Mouse (Mus musculus): ENCODE data around the gene Ankrd27. TPM values are rescaled to one million over a fixed set of nuclear protein-coding genes. Genes with fewer than 3 reads are reported as not detected.
"Not testable (repeated sequence)": the region's sequence is repeated elsewhere in the genome, so short reads cannot be mapped to it uniquely, and the experiment has no call there.

The Ankrd27 gene
- polyA plus RNA-seq, 1 experiment from 2014 or later = 41.7 TPM

- H3K4me1 ChIP-seq = peaks cover 4% of the 10 kb centered on the region; the same call in 1 of the 2 replicates
- no peak overlapping the region for H3K4me3 ChIP-seq (replicated peaks)
- WGBS = 86% methylated on average over 3 of the region's 3 CpGs
- no peak overlapping the region for H3K27ac ChIP-seq (replicated peaks)
- H3K27me3 ChIP-seq = no peaks in the 10 kb centered on the region
- ATAC-seq (ENCODE audit: insufficient number of reproducible peaks, low FRiP score, low TSS enrichment, low read depth) = no peak
- no peak overlapping the region for H3K4me2 ChIP-seq (replicated peaks)
- no peak overlapping the region for H3K9ac ChIP-seq
- H3K9me3 ChIP-seq (replicated peaks) = no peaks in the 10 kb centered on the region
- H3K36me3 ChIP-seq = no peaks in the 10 kb centered on the region
These were observed 26.2 kb upstream of the Ankrd27 start for GRCm38 (mm10) chr7:35559838-35560237.

- Histone ChIP-seq H3K27ac (replicated peaks) (no peak overlapping the region), H3K4me2 (replicated peaks) (no peak overlapping the region), H3K4me3 (replicated peaks) (no peak overlapping the region), H3K4me1 (no peaks in the 10 kb centered on the region), H3K36me3 (no peaks in the 10 kb centered on the region), H3K27me3 (no peaks in the 10 kb centered on the region), H3K9me3 (replicated peaks) (no peaks in the 10 kb centered on the region), H3K9ac (no peak overlapping the region)
- 60% methylated on average over 11 of the region's 11 CpGs for WGBS
- ATAC-seq (ENCODE audit: insufficient number of reproducible peaks, low FRiP score, low TSS enrichment, low read depth) = no peak
These were observed 23.0 kb upstream of the Ankrd27 start for GRCm38 (mm10) chr7:35563071-35563470.

- ATAC-seq (ENCODE audit: insufficient number of reproducible peaks, low FRiP score, low TSS enrichment, low read depth) = no peak
- Histone ChIP-seq H3K27ac (replicated peaks) (no peak overlapping the region), H3K4me1 (no peaks in the 10 kb centered on the region), H3K4me2 (replicated peaks) (no peak overlapping the region), H3K27me3 (no peaks in the 10 kb centered on the region), H3K4me3 (replicated peaks) (no peak overlapping the region), H3K9me3 (replicated peaks) (no peaks in the 10 kb centered on the region), H3K36me3 (no peaks in the 10 kb centered on the region), H3K9ac (no peak overlapping the region)
- WGBS = 87% methylated on average over 2 of the region's 2 CpGs
These were observed 21.8 kb upstream of the Ankrd27 start for GRCm38 (mm10) chr7:35564067-35564865.

GRCm38 (mm10) chr7:35564872-35565271, 21.2 kb upstream of the Ankrd27 start:
- H3K9ac ChIP-seq; H3K4me2 ChIP-seq (replicated peaks); H3K27me3 ChIP-seq; ATAC-seq (ENCODE audit: insufficient number of reproducible peaks, low FRiP score, low TSS enrichment, low read depth); H3K27ac ChIP-seq (replicated peaks); H3K9me3 ChIP-seq (replicated peaks); H3K4me1 ChIP-seq; H3K36me3 ChIP-seq; H3K4me3 ChIP-seq (replicated peaks): not testable (repeated sequence)
- WGBS = 81% methylated on average over 10 of the region's 10 CpGs

- H3K27ac ChIP-seq (replicated peaks); ATAC-seq (ENCODE audit: insufficient number of reproducible peaks, low FRiP score, low TSS enrichment, low read depth); H3K27me3 ChIP-seq; H3K4me1 ChIP-seq; H3K9ac ChIP-seq; H3K4me3 ChIP-seq (replicated peaks); H3K4me2 ChIP-seq (replicated peaks); H3K36me3 ChIP-seq; H3K9me3 ChIP-seq (replicated peaks): not testable (repeated sequence)
- 78% methylated on average over 13 of the region's 13 CpGs for WGBS
These were observed 20.1 kb upstream of the Ankrd27 start for GRCm38 (mm10) chr7:35565965-35566364.

- not testable (repeated sequence) for ATAC-seq (ENCODE audit: insufficient number of reproducible peaks, low FRiP score, low TSS enrichment, low read depth); H3K36me3 ChIP-seq
- 93% methylated on average over 4 of the region's 4 CpGs for WGBS
These were observed 16.3 kb upstream of the Ankrd27 start for GRCm38 (mm10) chr7:35569724-35570123.

GRCm38 (mm10) chr7:35570883-35571282, 15.2 kb upstream of the Ankrd27 start:
- not testable (repeated sequence) for H3K36me3 ChIP-seq; H3K4me3 ChIP-seq (replicated peaks); H3K27me3 ChIP-seq; H3K27ac ChIP-seq (replicated peaks); H3K4me1 ChIP-seq; H3K4me2 ChIP-seq (replicated peaks); ATAC-seq (ENCODE audit: insufficient number of reproducible peaks, low FRiP score, low TSS enrichment, low read depth); H3K9ac ChIP-seq; H3K9me3 ChIP-seq (replicated peaks)
- 21% methylated on average over 6 of the region's 6 CpGs for WGBS

More at GRCm38 (mm10) chr7:35569724-35570123, 16.3 kb upstream of the Ankrd27 start:
- H3K4me3 ChIP-seq (replicated peaks); H3K4me2 ChIP-seq (replicated peaks); H3K9me3 ChIP-seq (replicated peaks); H3K27ac ChIP-seq (replicated peaks); H3K4me1 ChIP-seq; H3K27me3 ChIP-seq; H3K9ac ChIP-seq: not testable (repeated sequence)

- Histone ChIP-seq H3K4me2 (replicated peaks) (no peak overlapping the region), H3K9me3 (replicated peaks) (no peaks in the 10 kb centered on the region), H3K4me3 (replicated peaks) (no peak overlapping the region), H3K36me3 (no peaks in the 10 kb centered on the region), H3K4me1 (peaks cover 7% of the 10 kb centered on the region), H3K27ac (replicated peaks) (no peak overlapping the region), H3K9ac (no peak overlapping the region), H3K27me3 (peaks cover 41% of the 10 kb centered on the region)
- WGBS = 34% methylated on average over 4 of the region's 4 CpGs
- ATAC-seq (ENCODE audit: insufficient number of reproducible peaks, low FRiP score, low TSS enrichment, low read depth) = no peak
These were observed 6.2 kb upstream of the Ankrd27 start for GRCm38 (mm10) chr7:35579849-35580248.

GRCm38 (mm10) chr7:35582719-35583118, 3.3 kb upstream of the Ankrd27 start:
- Histone ChIP-seq H3K36me3 (no peaks in the 10 kb centered on the region), H3K27me3 (peaks cover 45% of the 10 kb centered on the region), H3K4me2 (replicated peaks) (no peak overlapping the region), H3K4me1 (peaks cover 22% of the 10 kb centered on the region), H3K9me3 (replicated peaks) (no peaks in the 10 kb centered on the region), H3K4me3 (replicated peaks) (no peak overlapping the region), H3K27ac (replicated peaks) (no peak overlapping the region), H3K9ac (no peak overlapping the region)
- no peak for ATAC-seq (ENCODE audit: insufficient number of reproducible peaks, low FRiP score, low TSS enrichment, low read depth)
- 59% methylated on average over 5 of the region's 5 CpGs for WGBS

- no peak for ATAC-seq (ENCODE audit: insufficient number of reproducible peaks, low FRiP score, low TSS enrichment, low read depth)
- H3K4me2 ChIP-seq (replicated peaks) = no peak overlapping the region
- no peak overlapping the region for H3K4me3 ChIP-seq (replicated peaks)
- no peaks in the 10 kb centered on the region for H3K9me3 ChIP-seq (replicated peaks)
- H3K27me3 ChIP-seq = peaks cover 45% of the 10 kb centered on the region
- H3K9ac ChIP-seq = no peak overlapping the region
- 18% methylated on average over 11 of the region's 11 CpGs for WGBS
- H3K4me1 ChIP-seq = peaks cover 30% of the 10 kb centered on the region
- no peaks in the 10 kb centered on the region for H3K36me3 ChIP-seq
- no peak overlapping the region for H3K27ac ChIP-seq (replicated peaks)
These were observed 2.5 kb upstream of the Ankrd27 start for GRCm38 (mm10) chr7:35583476-35584025.

- Histone ChIP-seq H3K4me1 (peaks cover 35% of the 10 kb centered on the region), H3K4me2 (replicated peaks) (peak overlapping the region; percentile 100), H3K9ac (peak overlapping the region; percentile 33; the same call in 1 of the 2 replicates), H3K36me3 (no peaks in the 10 kb centered on the region), H3K9me3 (replicated peaks) (no peaks in the 10 kb centered on the region), H3K27ac (replicated peaks) (no peak overlapping the region), H3K27me3 (peaks cover 45% of the 10 kb centered on the region), H3K4me3 (replicated peaks) (peak overlapping the region; percentile 82)
- WGBS = 5% methylated on average over 36 of the region's 36 CpGs
- no peak for ATAC-seq (ENCODE audit: insufficient number of reproducible peaks, low FRiP score, low TSS enrichment, low read depth)
These were observed 1.8 kb upstream of the Ankrd27 start for GRCm38 (mm10) chr7:35584068-35584785.

Measured in embryonic facial prominence, embryonic 15.5 days (tissue).